Mouse (Mus musculus) ES-E14 (cell line): Measurements from ENCODE around the gene Pdgfa.

Experiments
- MAFK ChIP-seq: IDR thresholded peaks from 2 replicates; pipeline ENCODE4 v1.6.1; 2014; ENCODE audit warnings: mild to moderate bottlenecking, low read depth, low read length, inconsistent platforms; ENCODE audit not compliant: insufficient read depth
- ZC3H11A ChIP-seq: IDR thresholded peaks from 2 replicates; pipeline ENCODE4 v1.6.1; 2012; ENCODE audit warnings: low read depth, mild to moderate bottlenecking, inconsistent platforms, low read length, borderline replicate concordance

DNA sequence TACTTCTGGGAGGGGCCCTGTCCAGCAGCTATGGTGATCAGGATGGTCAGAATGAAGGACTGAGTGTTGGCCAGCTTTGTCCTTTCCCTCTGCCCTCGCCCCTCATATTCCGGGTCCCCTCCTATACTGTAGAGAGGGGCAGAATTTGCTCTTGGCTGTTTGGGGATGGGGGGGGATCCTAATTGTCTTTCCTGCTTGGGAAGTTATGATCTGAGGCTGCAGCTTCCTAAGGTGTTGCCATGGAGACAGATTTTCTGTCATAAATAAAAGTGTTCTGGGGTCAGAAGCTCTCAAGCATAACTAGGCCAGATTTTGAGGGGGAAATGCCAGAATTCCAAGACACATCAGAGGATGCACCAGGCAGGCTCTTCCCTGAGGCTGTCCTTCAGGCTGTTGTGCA is 31.6 kb downstream of the Pdgfa start:
- TF ChIP-seq ZC3H11A (no peak), MAFK (no peak)
